ENCODE assay signal across 10 mouse cellular contexts in genomic region chr14:121938256-121939191, GRCm38 (mm10). TPM values are rescaled to one million over a fixed set of nuclear protein-coding genes. Genes with fewer than 3 reads are reported as not detected.
DNase-seq lines count a peak whose midpoint lies in the region; ATAC-seq lines count a peak whose summit lies in the region.
"Had no signal": no experiment of that assay in that cellular context is flagged by ENCODE, and none has a peak within 500 bp of the region (broad histone marks: within the 10 kb centered on the region; RNA-seq: fewer than 3 reads in every experiment).

No protein-coding gene starts in this region.

- H3K27ac ChIP-seq in forebrain, embryonic 11.5 days (ENCODE audit: low read depth, low read length): no peak overlapping the region

- no peak overlapping the region for H3K9ac ChIP-seq in forebrain, embryonic 11.5 days (ENCODE audit: low read length)

- ATAC-seq in neutrophil, adult 5-6 weeks (ENCODE audit: extremely low read depth, insufficient number of reproducible peaks, low FRiP score, poor library complexity, severe bottlenecking): peak; percentile 70
- ATAC-seq in forebrain, embryonic 11.5 days (replicated peaks; ENCODE audit: low FRiP score): no peak

- no peak overlapping the region for H3K4me3 ChIP-seq in forebrain, embryonic 11.5 days (ENCODE audit: low read depth, low read length)

- H3K36me3 ChIP-seq in forebrain, embryonic 11.5 days (ENCODE audit: control insufficient read depth, insufficient read depth, low read length): no peaks in the 10 kb centered on the region

- H3K4me1 ChIP-seq in forebrain, embryonic 11.5 days (replicated peaks; ENCODE audit: control insufficient read depth, insufficient read depth, low read length): no peaks in the 10 kb centered on the region

- 95% methylated on average over 11 of the region's 11 CpGs for WGBS in forebrain, embryonic 11.5 days

- no peaks in the 10 kb centered on the region for H3K9me3 ChIP-seq in forebrain, embryonic 11.5 days (ENCODE audit: control insufficient read depth, low read length)

- H3K27me3 ChIP-seq in forebrain, embryonic 11.5 days (ENCODE audit: control insufficient read depth, insufficient read depth, low read length): no peaks in the 10 kb centered on the region

- peak; percentile 41 for DNase-seq in lung, postnatal 25 days (ENCODE audit: low spot score)
- DNase-seq in lung, postnatal 4 days: no peak
- peak; percentile 74 for DNase-seq in T-cell, adult 2 months (ENCODE audit: low spot score)
- DNase-seq in induced T-regulatory cell, adult 2 months (ENCODE audit: low read depth): peak; percentile 89
- no peak for DNase-seq in Muller cell, postnatal 12 days (ENCODE audit: inconsistent ontology term)
- no peak for DNase-seq in forebrain, embryonic 11.5 days (ENCODE audit: low spot score)
- DNase-seq: adrenal gland, postnatal 25 days; cerebellum, adult 9-11 months; kidney, postnatal 10 days had no signal

- H3K4me2 ChIP-seq in forebrain, embryonic 11.5 days (ENCODE audit: low read depth, low read length, severe bottlenecking): no peak overlapping the region

RNA-seq across cellular contexts. Expression of gene Gpr18, which starts 22.9 kb away (rescaled TPM):
- total RNA-seq in neutrophil, adult 5-6 weeks (2017): 95.0 and 98.8 TPM in 2 replicates
- 0.36 and 0.49 TPM in 2 replicates for polyA plus RNA-seq in forebrain, embryonic 11.5 days (2014; fragmentation: Nextera tagmentation; extraction: Ambion mirVana)

RNA-seq across cellular contexts. Expression of gene Gpr183, which starts 26.5 kb away (rescaled TPM):
- total RNA-seq in neutrophil, adult 5-6 weeks (2017): 73.9 and 74.6 TPM in 2 replicates
- polyA plus RNA-seq in forebrain, embryonic 11.5 days (2014; fragmentation: Nextera tagmentation; extraction: Ambion mirVana): 1.9 and 2.4 TPM in 2 replicates

Comparison
In these comparisons a context has a peak if more than half of its experiments do, and no peak if none do; other contexts are left out.
1. DNase-seq: peak in lung, postnatal 25 days (single experiment), T-cell, adult 2 months (single experiment) and induced T-regulatory cell, adult 2 months (single experiment); none in lung, postnatal 4 days (0 of 2), Muller cell, postnatal 12 days (single experiment) and forebrain, embryonic 11.5 days (single experiment).